Mouse (Mus musculus): ENCODE measurements around the gene Ralb. TPM values are rescaled to one million over a fixed set of nuclear protein-coding genes. Genes with fewer than 3 reads are reported as not detected.

Gene Ralb
- polyA plus RNA-seq, 1 experiment from 2014 or later = 67.3 TPM

DNA sequence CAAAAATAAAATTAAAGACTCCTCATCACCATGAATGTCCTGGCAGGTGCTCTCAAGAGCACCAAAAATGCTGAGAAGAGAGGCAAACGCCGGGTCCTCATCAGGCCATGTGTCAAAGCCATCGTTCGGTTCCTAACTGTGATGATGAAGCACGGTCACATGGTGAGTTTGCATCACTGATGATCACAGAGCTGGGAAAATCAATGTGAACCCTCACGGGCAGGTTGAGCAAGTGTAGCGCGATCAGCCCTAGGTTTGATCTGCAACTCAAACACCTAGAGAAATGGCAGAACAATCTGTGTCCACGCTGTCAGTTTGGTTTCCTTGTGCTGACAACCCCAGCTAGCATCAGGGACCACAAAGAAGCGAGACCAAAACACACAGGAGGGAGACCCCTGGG lies 5.1 kb downstream of the Ralb start:
- Histone ChIP-seq H3K9ac (no peak overlapping the region), H3K4me3 (replicated peaks) (no peak overlapping the region), H3K4me1 (peaks cover 12% of the 10 kb centered on the region), H3K36me3 (replicated peaks) (no peaks in the 10 kb centered on the region), H3K27ac (no peak overlapping the region), H3K9me3 (no peaks in the 10 kb centered on the region), H3K4me2 (no peak overlapping the region), H3K27me3 (no peaks in the 10 kb centered on the region)
- ATAC-seq (ENCODE audit: low FRiP score) = no peak
- 93% methylated on average over 10 of the region's 10 CpGs for WGBS

DNA sequence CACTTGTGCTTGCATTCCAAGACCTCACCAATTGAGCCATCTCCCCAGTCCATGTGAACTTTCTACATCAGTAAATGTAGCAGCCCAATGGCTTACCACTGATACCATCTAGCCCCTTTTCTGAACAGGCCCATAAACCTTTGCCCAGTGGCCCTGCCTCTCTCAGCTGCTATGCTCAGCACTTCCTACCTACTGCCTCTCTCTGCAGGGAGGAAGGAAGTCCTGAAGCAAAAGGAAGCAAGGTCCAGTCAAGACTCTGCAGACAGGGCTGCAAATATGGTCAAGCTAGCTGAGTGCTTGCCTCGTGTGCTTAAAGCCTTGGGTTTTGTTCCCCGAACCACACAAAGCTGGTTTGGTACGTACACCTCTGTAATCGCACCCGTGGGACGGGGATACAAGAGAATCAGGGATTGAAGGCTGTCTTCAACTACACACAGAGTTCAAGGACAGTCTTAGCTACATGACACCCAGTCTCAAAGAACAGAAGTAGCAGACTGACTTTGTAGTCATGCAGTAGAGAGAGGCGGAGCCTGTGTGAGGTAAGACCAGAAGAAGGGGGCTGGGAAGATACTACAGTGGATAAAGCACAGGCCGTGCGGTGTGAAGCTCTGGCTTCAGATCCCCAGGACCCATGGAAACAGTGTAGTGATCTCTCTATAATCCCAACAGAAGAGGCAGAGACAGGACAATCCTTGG lies 5.9 kb downstream of the Ralb start:
- 88% methylated on average over 9 of the region's 9 CpGs for WGBS
- Histone ChIP-seq H3K4me1 (peaks cover 8% of the 10 kb centered on the region), H3K27me3 (no peaks in the 10 kb centered on the region), H3K36me3 (replicated peaks) (no peaks in the 10 kb centered on the region), H3K9me3 (no peaks in the 10 kb centered on the region), H3K4me3 (replicated peaks) (no peak overlapping the region), H3K9ac (no peak overlapping the region), H3K4me2 (no peak overlapping the region), H3K27ac (no peak overlapping the region)
- no peak for ATAC-seq (ENCODE audit: low FRiP score)

DNA sequence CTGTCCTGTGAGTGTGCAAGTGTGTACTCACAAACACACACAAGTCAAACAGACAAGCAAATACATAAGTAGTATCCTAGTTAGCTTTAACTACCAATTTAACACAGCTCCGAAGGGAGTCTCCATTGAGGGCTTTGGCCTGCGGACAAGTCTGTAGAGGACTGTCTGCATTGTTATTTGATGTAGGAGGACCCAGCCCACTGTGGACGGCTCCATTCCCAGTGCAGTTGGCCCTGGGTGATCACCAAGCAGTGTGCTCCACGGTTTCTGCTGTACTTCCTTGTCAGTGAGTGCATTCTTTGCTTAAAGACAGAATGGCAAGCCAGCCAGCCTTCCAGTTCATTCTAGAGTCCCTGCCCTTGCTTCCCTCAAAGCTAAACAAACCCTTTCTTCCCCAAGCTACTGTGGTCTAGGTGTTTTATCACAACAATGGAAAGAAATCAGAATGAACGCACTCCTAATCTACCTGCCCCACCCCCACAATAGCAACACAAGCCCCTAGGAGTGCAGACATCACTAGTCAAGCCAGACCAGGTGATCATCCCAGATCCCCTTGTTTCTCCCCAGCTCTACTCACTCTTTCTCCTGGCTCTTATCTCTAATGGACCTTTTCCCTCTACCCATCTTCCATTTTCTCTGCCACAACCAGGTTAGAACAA lies 7.1 kb downstream of the Ralb start:
- 71% methylated on average over 5 of the region's 5 CpGs for WGBS
- no peaks in the 10 kb centered on the region for H3K9me3 ChIP-seq
- H3K27me3 ChIP-seq = no peaks in the 10 kb centered on the region
- no peak overlapping the region for H3K9ac ChIP-seq
- H3K4me2 ChIP-seq = no peak overlapping the region
- ATAC-seq (ENCODE audit: low FRiP score) = no peak
- no peak overlapping the region for H3K4me3 ChIP-seq (replicated peaks)
- no peaks in the 10 kb centered on the region for H3K4me1 ChIP-seq
- no peaks in the 10 kb centered on the region for H3K36me3 ChIP-seq (replicated peaks)
- H3K27ac ChIP-seq = no peak overlapping the region

DNA sequence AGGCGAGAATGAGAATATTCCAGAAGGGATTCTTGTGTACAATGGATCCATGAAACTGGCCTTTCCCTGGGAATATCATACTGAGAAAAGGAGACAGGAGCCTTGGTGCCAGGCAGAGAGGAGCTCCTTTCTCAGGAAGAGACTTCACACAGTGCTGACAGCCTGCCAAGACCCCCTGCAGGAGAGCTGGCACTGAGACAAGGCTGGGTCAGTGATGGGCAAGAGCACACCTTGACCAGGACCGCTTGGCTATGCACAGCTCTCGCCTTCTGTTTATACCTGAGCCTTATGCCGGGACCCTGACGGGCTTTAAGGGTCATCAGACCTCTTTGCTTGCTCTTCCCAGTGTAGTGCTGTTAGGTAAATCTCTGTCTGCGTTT lies 9.2 kb downstream of the Ralb start:
- no peak overlapping the region for H3K9ac ChIP-seq
- H3K4me1 ChIP-seq = peaks cover 3% of the 10 kb centered on the region; the same call in 1 of the 2 replicates
- no peak overlapping the region for H3K4me3 ChIP-seq (replicated peaks)
- ATAC-seq (ENCODE audit: low FRiP score) = no peak
- H3K27ac ChIP-seq = no peak overlapping the region
- no peaks in the 10 kb centered on the region for H3K27me3 ChIP-seq
- H3K9me3 ChIP-seq = no peaks in the 10 kb centered on the region
- WGBS = 93% methylated on average over 6 of the region's 6 CpGs
- no peaks in the 10 kb centered on the region for H3K36me3 ChIP-seq (replicated peaks)
- H3K4me2 ChIP-seq = no peak overlapping the region

DNA sequence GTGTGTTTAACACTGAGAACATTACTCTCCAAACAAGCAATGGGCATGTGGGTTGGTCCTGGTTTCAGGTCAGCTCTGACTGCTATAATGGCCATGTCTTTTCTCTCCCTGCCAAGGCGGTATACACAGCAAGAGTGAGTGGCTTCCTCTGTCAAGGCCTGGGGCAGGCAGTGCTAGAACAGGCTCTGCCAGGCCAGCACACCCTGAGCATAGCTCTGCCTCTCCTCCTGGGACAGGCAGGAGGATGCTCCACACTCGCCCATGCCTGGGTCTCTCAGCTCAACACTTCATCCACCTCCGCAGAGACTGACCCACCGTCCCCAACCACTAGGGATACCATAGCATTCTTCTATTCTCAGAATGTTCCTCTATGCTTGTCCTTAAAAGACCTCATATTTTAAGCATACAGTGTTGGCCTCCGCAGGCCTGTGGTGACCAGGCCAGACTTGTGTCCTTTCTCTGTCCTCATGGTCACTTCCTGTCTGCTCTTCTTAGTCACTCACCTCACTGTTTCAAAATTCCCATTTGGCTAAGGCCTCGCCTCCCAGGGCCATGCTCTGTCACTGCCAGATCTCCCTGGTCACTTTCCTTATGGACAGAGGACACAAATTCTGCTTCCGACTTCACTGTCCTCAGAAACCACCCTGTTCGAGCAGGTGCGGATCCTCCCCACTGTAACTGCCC lies 9.7 kb downstream of the Ralb start:
- Histone ChIP-seq H3K9me3 (no peaks in the 10 kb centered on the region), H3K36me3 (replicated peaks) (no peaks in the 10 kb centered on the region), H3K27ac (no peak overlapping the region), H3K4me3 (replicated peaks) (no peak overlapping the region), H3K27me3 (no peaks in the 10 kb centered on the region), H3K9ac (no peak overlapping the region), H3K4me2 (no peak overlapping the region), H3K4me1 (peaks cover 3% of the 10 kb centered on the region; the same call in 1 of the 2 replicates)
- WGBS = 91% methylated on average over 8 of the region's 9 CpGs
- no peak for ATAC-seq (ENCODE audit: low FRiP score)

- Histone ChIP-seq H3K4me2 (no peak overlapping the region), H3K27me3 (no peaks in the 10 kb centered on the region), H3K27ac (no peak overlapping the region), H3K9me3 (no peaks in the 10 kb centered on the region), H3K4me1 (peaks cover 3% of the 10 kb centered on the region; the same call in 1 of the 2 replicates), H3K36me3 (replicated peaks) (no peaks in the 10 kb centered on the region), H3K9ac (no peak overlapping the region), H3K4me3 (replicated peaks) (no peak overlapping the region)
- WGBS = 89% methylated on average over 2 of the region's 2 CpGs
- ATAC-seq (ENCODE audit: low FRiP score) = no peak
Observed at GRCm38 (mm10) chr1:119494024-119494711, 10.4 kb downstream of the Ralb start.

DNA sequence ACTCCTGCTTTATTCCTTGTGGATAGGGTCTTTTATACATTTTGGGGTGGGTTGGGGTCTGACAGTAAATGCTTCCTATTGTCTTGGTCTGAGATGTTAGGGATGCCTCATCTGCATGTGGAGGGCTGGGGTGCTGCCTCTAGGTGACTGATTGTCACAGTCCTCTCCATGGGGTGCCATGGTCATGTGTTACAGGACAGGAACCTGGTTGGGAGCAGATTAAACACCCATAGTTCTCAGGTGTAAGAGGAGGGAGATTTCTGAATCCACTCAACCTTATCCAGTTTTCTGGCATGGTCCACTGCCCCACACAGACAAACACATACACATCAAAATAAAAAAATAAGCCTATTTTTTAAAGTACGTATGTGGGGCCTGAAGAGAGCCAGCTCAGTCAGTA lies 12.1 kb downstream of the Ralb start:
- Histone ChIP-seq H3K9me3 (no peaks in the 10 kb centered on the region), H3K9ac (no peak overlapping the region), H3K4me2 (no peak overlapping the region), H3K27me3 (no peaks in the 10 kb centered on the region), H3K4me3 (replicated peaks) (no peak overlapping the region), H3K36me3 (replicated peaks) (no peaks in the 10 kb centered on the region), H3K27ac (no peak overlapping the region), H3K4me1 (peaks cover 10% of the 10 kb centered on the region)
- 89% methylated on average over 1 of the region's 1 CpGs for WGBS
- no peak for ATAC-seq (ENCODE audit: low FRiP score)

DNA sequence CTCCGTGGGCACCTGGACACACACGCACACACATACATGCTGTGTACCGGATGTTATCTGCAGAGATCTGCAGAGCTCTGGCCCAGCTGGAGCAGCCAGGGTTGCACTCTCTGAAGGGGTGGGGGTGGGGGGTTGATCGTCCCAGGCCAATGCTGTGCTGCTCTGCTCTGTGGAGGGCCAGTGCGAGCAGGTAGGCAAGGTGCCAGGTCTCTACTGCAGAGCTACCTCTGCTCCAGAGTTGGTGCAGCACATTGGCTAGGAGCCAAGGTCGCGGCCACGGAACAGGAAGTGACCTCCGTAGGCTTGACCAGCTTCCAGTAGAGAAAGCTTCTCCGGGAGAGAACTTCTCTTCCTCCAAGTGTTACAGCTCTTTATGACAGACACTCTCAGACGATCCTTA lies 12.5 kb downstream of the Ralb start:
- Histone ChIP-seq H3K9me3 (no peaks in the 10 kb centered on the region), H3K4me2 (no peak overlapping the region), H3K4me3 (replicated peaks) (no peak overlapping the region), H3K27me3 (no peaks in the 10 kb centered on the region), H3K4me1 (peaks cover 14% of the 10 kb centered on the region), H3K36me3 (replicated peaks) (no peaks in the 10 kb centered on the region), H3K9ac (no peak overlapping the region), H3K27ac (no peak overlapping the region)
- no peak for ATAC-seq (ENCODE audit: low FRiP score)
- 67% methylated on average over 11 of the region's 11 CpGs for WGBS

DNA sequence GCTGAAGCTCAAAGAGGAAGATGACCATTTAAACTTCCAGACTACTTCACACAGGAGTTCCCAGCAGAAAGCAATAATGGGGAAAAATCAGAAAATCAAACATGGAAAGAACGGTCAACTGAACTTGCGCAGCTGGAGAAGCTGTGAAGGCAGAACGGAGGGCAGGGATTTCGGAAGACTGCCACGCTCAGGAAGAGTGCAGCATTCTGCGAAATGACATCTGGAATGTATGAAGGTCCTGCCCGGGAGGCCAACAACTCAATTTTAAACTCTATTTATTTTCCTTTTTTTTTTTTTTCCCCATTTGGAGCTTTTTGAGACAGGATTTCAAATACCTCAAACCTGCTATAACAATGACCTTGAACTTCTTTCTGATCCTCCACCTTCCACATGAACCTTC lies 13.8 kb downstream of the Ralb start:
- H3K27me3 ChIP-seq = no peaks in the 10 kb centered on the region
- ATAC-seq (ENCODE audit: low FRiP score) = no peak
- no peaks in the 10 kb centered on the region for H3K9me3 ChIP-seq
- no peak overlapping the region for H3K4me3 ChIP-seq (replicated peaks)
- H3K4me1 ChIP-seq = peaks cover 25% of the 10 kb centered on the region
- no peaks in the 10 kb centered on the region for H3K36me3 ChIP-seq (replicated peaks)
- 88% methylated on average over 7 of the region's 7 CpGs for WGBS
- H3K4me2 ChIP-seq = no peak overlapping the region
- no peak overlapping the region for H3K27ac ChIP-seq
- H3K9ac ChIP-seq = no peak overlapping the region

DNA sequence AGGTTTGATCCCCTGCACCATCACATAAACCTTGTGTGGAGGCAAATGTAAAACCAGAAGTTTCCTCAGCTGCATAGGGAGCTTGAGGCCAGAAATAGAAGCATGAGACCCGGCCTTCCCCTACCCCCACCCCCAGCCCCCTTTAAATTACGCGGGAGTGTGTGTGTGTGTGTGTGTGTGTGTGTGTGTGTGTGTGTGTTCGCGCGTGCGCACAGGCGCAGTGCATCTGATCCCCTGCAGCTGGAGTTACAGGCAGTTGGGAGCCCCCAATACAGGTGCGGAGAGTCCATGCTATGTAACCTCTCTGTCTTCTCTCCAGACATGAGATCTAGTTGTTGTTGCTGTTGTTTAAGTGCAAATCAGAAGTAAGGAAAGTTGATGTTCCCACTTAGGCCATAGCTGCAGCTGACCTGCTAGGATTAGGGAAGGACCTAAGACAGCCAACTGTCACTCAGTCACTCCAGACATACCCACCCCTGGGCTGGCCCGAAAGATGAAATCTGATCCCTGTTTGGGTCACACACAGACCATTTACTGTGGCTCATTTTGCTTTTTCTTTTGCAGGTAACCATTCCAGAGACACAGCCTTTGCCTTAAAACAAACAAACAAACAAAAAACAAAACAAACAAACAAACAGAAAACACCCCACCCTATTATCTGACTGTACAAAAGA lies 16.5 kb downstream of the Ralb start:
- 44% methylated on average over 10 of the region's 10 CpGs for WGBS
- H3K9ac ChIP-seq = no peak overlapping the region

GRCm38 (mm10) chr1:119485825-119486224 lies 18.8 kb downstream of the Ralb start:
- Histone ChIP-seq H3K27ac (no peak overlapping the region), H3K9me3 (no peaks in the 10 kb centered on the region), H3K4me3 (replicated peaks) (no peak overlapping the region), H3K4me2 (no peak overlapping the region), H3K9ac (no peak overlapping the region), H3K36me3 (replicated peaks) (peaks cover 3% of the 10 kb centered on the region; the same call in 1 of the 2 replicates), H3K4me1 (peaks cover 22% of the 10 kb centered on the region), H3K27me3 (no peaks in the 10 kb centered on the region)
- 22% methylated on average over 2 of the region's 2 CpGs for WGBS
- ATAC-seq (ENCODE audit: low FRiP score) = no peak

More for the DNA sequence above, 16.5 kb downstream of the Ralb start:
- no peak overlapping the region for H3K4me2 ChIP-seq
- H3K9me3 ChIP-seq = no peaks in the 10 kb centered on the region
- no peaks in the 10 kb centered on the region for H3K36me3 ChIP-seq (replicated peaks)
- no peak for ATAC-seq (ENCODE audit: low FRiP score)
- peaks cover 25% of the 10 kb centered on the region for H3K4me1 ChIP-seq
- H3K27ac ChIP-seq = no peak overlapping the region
- H3K4me3 ChIP-seq (replicated peaks) = no peak overlapping the region
- H3K27me3 ChIP-seq = no peaks in the 10 kb centered on the region

DNA sequence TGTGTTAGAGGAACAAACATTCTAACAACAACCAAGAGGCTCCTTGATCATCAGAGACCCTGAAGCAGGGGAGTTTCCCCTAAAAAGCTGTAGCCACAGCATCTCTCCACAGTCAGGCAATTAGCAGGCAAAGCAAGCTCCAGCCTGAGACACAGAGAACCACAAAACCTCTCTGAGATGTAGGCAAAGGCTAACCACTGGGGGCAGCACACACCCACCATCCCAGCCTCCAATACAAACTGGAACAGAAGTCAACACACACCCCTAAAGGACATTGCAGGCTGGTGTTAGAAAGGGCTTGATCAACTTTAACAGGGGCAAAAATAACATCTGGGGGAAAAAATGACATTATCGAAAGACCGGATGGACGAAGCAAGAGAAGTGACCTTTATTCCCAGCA lies 20.1 kb downstream of the Ralb start:
- Histone ChIP-seq H3K4me1 (peaks cover 22% of the 10 kb centered on the region), H3K27me3 (no peaks in the 10 kb centered on the region), H3K4me2 (no peak overlapping the region), H3K9ac (no peak overlapping the region), H3K27ac (no peak overlapping the region), H3K4me3 (replicated peaks) (no peak overlapping the region), H3K36me3 (replicated peaks) (peaks cover 3% of the 10 kb centered on the region; the same call in 1 of the 2 replicates), H3K9me3 (no peaks in the 10 kb centered on the region)
- no peak for ATAC-seq (ENCODE audit: low FRiP score)
- WGBS = 57% methylated on average over 3 of the region's 3 CpGs
